Mouse (Mus musculus) thymus, adult 2 months (tissue): ENCODE results near the gene Gm20517.

Experiments
- CTCF ChIP-seq: fragments of 200-500 bp; IDR thresholded peaks from 2 replicates; pipeline ENCODE4 v1.5.1; 2012; ENCODE audit warnings: mild to moderate bottlenecking, control low read depth, low read length, moderate library complexity, borderline replicate concordance; ENCODE audit not compliant: control insufficient read depth, poor library complexity, insufficient read depth; ENCODE audit errors: extremely low read depth
- POLR2A ChIP-seq: fragments of 200-500 bp; IDR thresholded peaks from 2 replicates; pipeline ENCODE4 v1.6.1; 2012; ENCODE audit warnings: mild to moderate bottlenecking, low read length, control low read depth, moderate library complexity; ENCODE audit not compliant: control insufficient read depth, poor library complexity, insufficient read depth; ENCODE audit errors: extremely low read depth

DNA sequence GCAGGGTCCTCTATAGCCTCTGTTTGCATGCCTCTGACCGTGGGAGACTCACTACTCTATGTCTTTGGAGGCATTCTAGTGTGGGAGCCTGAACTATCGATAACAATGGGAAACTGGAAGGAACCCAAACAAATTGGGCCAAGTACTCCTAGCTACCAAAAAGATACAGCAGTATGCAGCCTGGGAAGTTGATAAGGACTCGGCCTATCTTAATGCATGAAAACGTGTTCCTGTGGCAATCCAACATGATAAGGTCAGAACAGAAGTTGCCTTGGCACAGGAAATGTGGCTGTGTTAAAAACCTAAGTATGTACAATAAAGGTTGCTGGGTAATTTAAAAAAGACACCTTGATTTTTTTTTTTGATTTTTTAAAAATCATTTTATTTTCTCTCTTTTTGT, 109.8 kb downstream of the Gm20517 start:
- TF ChIP-seq CTCF (no peak), POLR2A (no peak)
